Mouse (Mus musculus): Measurements from ENCODE around the gene Cpne2. TPM values are rescaled to one million over a fixed set of nuclear protein-coding genes. Genes with fewer than 3 reads are reported as not detected.

Gene Cpne2
- polyA plus RNA-seq, 1 experiment from 2014 or later = 10.1 TPM

- Histone ChIP-seq H3K36me3 (ENCODE audit: control insufficient read depth, insufficient read depth, low read length) (no peaks in the 10 kb centered on the region), H3K9me3 (ENCODE audit: control insufficient read depth, low read length) (no peaks in the 10 kb centered on the region), H3K27me3 (ENCODE audit: control insufficient read depth, insufficient read depth, low read length) (no peaks in the 10 kb centered on the region), H3K27ac (ENCODE audit: low read depth, low read length) (peak overlapping the region; percentile 90), H3K4me3 (ENCODE audit: low read depth, low read length) (peak overlapping the region; percentile 97), H3K9ac (ENCODE audit: low read depth, low read length) (peak overlapping the region; percentile 96), H3K4me1 (replicated peaks; ENCODE audit: control insufficient read depth, insufficient read depth, low read length) (0 out of 2 replicates have a peak, but pooled peaks cover 2% of the 10 kb centered on the region), H3K4me2 (replicated peaks; ENCODE audit: low read depth, low read length) (peak overlapping the region; percentile 91)
- ATAC-seq (ENCODE audit: low FRiP score) (no peak; the same call in 1 of the 2 replicates), DNase-seq (ENCODE audit: low spot score) (peak; percentile 58)
- 1% methylated on average over 30 of the region's 31 CpGs for WGBS
These were observed 69.8 kb downstream of the Cpne2 start for GRCm38 (mm10) chr8:94602471-94603131.

- no peaks in the 10 kb centered on the region for H3K36me3 ChIP-seq (ENCODE audit: control insufficient read depth, insufficient read depth, low read length)
- 0 out of 2 replicates have a peak, but pooled peaks cover 2% of the 10 kb centered on the region for H3K4me1 ChIP-seq (replicated peaks; ENCODE audit: control insufficient read depth, insufficient read depth, low read length)
- H3K27me3 ChIP-seq (ENCODE audit: control insufficient read depth, insufficient read depth, low read length) = no peaks in the 10 kb centered on the region
- H3K4me3 ChIP-seq (ENCODE audit: low read depth, low read length) = no peak overlapping the region
- 89% methylated on average over 2 of the region's 2 CpGs for WGBS
- DNase-seq (ENCODE audit: low spot score) (no peak), ATAC-seq (ENCODE audit: low FRiP score) (no peak)
- no peak overlapping the region for H3K27ac ChIP-seq (ENCODE audit: low read depth, low read length)
- no peak overlapping the region for H3K4me2 ChIP-seq (replicated peaks; ENCODE audit: low read depth, low read length)
- H3K9ac ChIP-seq (ENCODE audit: low read depth, low read length) = no peak overlapping the region
- H3K9me3 ChIP-seq (ENCODE audit: control insufficient read depth, low read length) = no peaks in the 10 kb centered on the region
These were observed 71.2 kb downstream of the Cpne2 start for GRCm38 (mm10) chr8:94604030-94604429.

GRCm38 (mm10) chr8:94607064-94607463 lies 74.3 kb downstream of the Cpne2 start:
- Histone ChIP-seq H3K36me3 (ENCODE audit: control insufficient read depth, insufficient read depth, low read length) (no peaks in the 10 kb centered on the region), H3K27ac (ENCODE audit: low read depth, low read length) (no peak overlapping the region), H3K4me2 (replicated peaks; ENCODE audit: low read depth, low read length) (no peak overlapping the region), H3K4me1 (replicated peaks; ENCODE audit: control insufficient read depth, insufficient read depth, low read length) (no peaks in the 10 kb centered on the region), H3K9ac (ENCODE audit: low read depth, low read length) (no peak overlapping the region), H3K4me3 (ENCODE audit: low read depth, low read length) (no peak overlapping the region), H3K27me3 (ENCODE audit: control insufficient read depth, insufficient read depth, low read length) (no peaks in the 10 kb centered on the region), H3K9me3 (ENCODE audit: control insufficient read depth, low read length) (no peaks in the 10 kb centered on the region)
- ATAC-seq (ENCODE audit: low FRiP score) (no peak), DNase-seq (ENCODE audit: low spot score) (no peak)
- WGBS = 93% methylated on average over 5 of the region's 5 CpGs

Other genes starting within 250 kb of the Cpne2 start
- gene Slc12a3, start 203.8 kb upstream of the Cpne2 start, polyA plus RNA-seq (2014; fragmentation: Nextera tagmentation; extraction: Ambion mirVana) = 0.06 TPM in 1 of 2 replicates, not detected in the other
- 60.8 and 61.0 TPM in 2 replicates for gene Herpud1, start 146.6 kb upstream of the Cpne2 start, polyA plus RNA-seq (2014; fragmentation: Nextera tagmentation; extraction: Ambion mirVana)
- gene Nlrc5, start 98.6 kb upstream of the Cpne2 start, polyA plus RNA-seq (2014; fragmentation: Nextera tagmentation; extraction: Ambion mirVana) = 0.23 TPM in 1 of 2 replicates, not detected in the other
- 45.5 and 50.4 TPM in 2 replicates for gene Rspry1, start 68.9 kb downstream of the Cpne2 start, polyA plus RNA-seq (2014; fragmentation: Nextera tagmentation; extraction: Ambion mirVana)
- 110 TPM in 2 replicates for gene Fam192a, start 69.0 kb downstream of the Cpne2 start, polyA plus RNA-seq (2014; fragmentation: Nextera tagmentation; extraction: Ambion mirVana)
- gene Arl2bp, start 133.6 kb downstream of the Cpne2 start, polyA plus RNA-seq (2014; fragmentation: Nextera tagmentation; extraction: Ambion mirVana) = 65.2 and 94.5 TPM in 2 replicates
- 0.25 and 0.63 TPM in 2 replicates for gene Pllp, start 163.3 kb downstream of the Cpne2 start, polyA plus RNA-seq (2014; fragmentation: Nextera tagmentation; extraction: Ambion mirVana)
- not detected in 2 replicates for gene Ccl22, start 212.6 kb downstream of the Cpne2 start, polyA plus RNA-seq (2014; fragmentation: Nextera tagmentation; extraction: Ambion mirVana)
- gene Cx3cl1, start 239.0 kb downstream of the Cpne2 start, polyA plus RNA-seq (2014; fragmentation: Nextera tagmentation; extraction: Ambion mirVana) = 9.9 and 10.9 TPM in 2 replicates